Mouse (Mus musculus) intestine, embryonic 16.5 days (tissue): ENCODE data around the gene Zfhx3. TPM values are rescaled to one million over a fixed set of nuclear protein-coding genes. Genes with fewer than 3 reads are reported as not detected.

Experiments used
- ATAC-seq: fragments of 200-750 bp; cut with Nextera tagmentation; 2 replicates; pipeline ENCODE4 v1.8.0; 2017; ENCODE audit warnings: moderate TSS enrichment, moderate library complexity
- H3K27ac ChIP-seq: fragments of 300-500 bp; sonication (generic); 2 replicates; pipeline ENCODE4 v1.5.1; 2014; ENCODE audit warnings: mild to moderate bottlenecking, low read length
- H3K27me3 ChIP-seq: fragments of 300-500 bp; sonication (generic); replicated peaks from 2 replicates; pipeline ENCODE4 v1.6.1; 2014; ENCODE audit warnings: low read length, control low read depth, mixed read lengths; ENCODE audit not compliant: control insufficient read depth, insufficient read depth
- H3K36me3 ChIP-seq: fragments of 300-500 bp; sonication (generic); 2 replicates; pipeline ENCODE4 v1.6.1; 2014; ENCODE audit warnings: low read length, control low read depth; ENCODE audit not compliant: control insufficient read depth, insufficient read depth
- H3K4me1 ChIP-seq: fragments of 300-500 bp; sonication (generic); 2 replicates; pipeline ENCODE4 v1.6.1; 2014; ENCODE audit warnings: low read length, control low read depth, mixed read lengths; ENCODE audit not compliant: control insufficient read depth, insufficient read depth
- H3K4me2 ChIP-seq: fragments of 300-500 bp; sonication (generic); 2 replicates; pipeline ENCODE4 v1.6.1; 2014; ENCODE audit warnings: low read depth, low read length, control low read depth
- H3K4me3 ChIP-seq: fragments of 300-500 bp; sonication (generic); 2 replicates; pipeline ENCODE4 v1.5.1; 2014; ENCODE audit warnings: mild to moderate bottlenecking, low read length
- H3K9ac ChIP-seq: fragments of 300-500 bp; sonication (generic); 2 replicates; pipeline ENCODE4 v1.6.1; 2014; ENCODE audit warnings: low read depth, low read length
- H3K9me3 ChIP-seq: fragments of 300-500 bp; sonication (generic); 2 replicates; pipeline ENCODE4 v1.6.1; 2016; ENCODE audit warnings: low read length, control low read depth; ENCODE audit not compliant: control insufficient read depth
- WGBS: fragments of 180-500 bp; shearing (Covaris S2); extraction: QIAGEN DNeasy Blood & Tissue Kit; methylation state at CpG from one replicate; pipeline ENCODE4 v1.1.7; 2014; 5-methylcytosine and 5-hydroxymethylcytosine counted together
- polyA plus RNA-seq: library from polyadenylated mRNA; unstranded; fragments of >200 nt; fragmentation: Nextera tagmentation; extraction: Ambion mirVana; gene quantifications from 2 replicates; pipeline ENCODE4 v1.2.1, GENCODE M21; 2015

Zfhx3 gene
- polyA plus RNA-seq, 1 experiment from 2014 or later = 6.1 TPM

DNA sequence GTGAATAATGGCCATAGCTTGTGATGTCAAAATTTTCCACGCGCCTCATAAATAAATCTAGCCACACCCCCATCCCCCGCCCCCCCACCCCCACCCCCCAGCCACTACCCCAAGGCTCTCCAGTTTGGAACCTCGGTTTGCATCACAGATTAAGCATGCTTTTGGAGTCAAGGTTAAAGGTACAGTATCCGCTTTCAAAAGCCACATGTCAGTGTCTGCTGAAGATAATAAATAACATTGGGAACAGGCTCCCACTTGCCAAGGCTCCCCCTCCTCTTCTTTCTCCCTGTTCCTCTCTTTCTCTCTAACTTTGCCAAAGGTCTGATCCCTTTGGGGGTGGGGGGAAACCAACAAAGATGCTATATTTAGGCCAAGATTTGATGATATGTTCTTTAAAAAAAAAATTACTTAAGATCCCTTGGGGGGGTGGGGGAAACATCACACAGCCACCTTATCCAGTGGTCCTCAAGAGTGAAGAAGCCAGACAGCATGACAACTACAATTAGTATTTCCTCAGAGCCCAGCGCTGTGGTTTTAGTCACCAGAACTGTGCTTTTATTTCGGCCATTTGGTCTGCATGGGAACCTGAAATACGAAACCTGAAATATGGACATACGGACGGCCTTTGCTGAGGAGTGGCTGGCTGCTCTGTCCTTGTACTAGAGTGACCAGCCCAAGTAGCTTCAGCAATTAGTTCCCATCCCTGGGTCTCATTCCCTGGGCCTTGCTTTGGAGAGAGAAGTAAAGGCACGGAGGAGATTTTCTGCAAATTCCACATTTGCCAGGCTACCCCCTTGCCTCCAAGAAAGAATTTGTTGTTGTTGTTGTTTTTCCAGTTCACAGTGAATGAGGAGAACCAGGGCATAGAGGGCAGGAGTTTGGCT lies 84.4 kb downstream of the Zfhx3 start:
- no peak overlapping the region for H3K4me3 ChIP-seq
- H3K27me3 ChIP-seq = no peaks in the 10 kb centered on the region
- H3K4me1 ChIP-seq = peaks cover 6% of the 10 kb centered on the region; the same call in 1 of the 2 replicates
- H3K9me3 ChIP-seq = 0 out of 2 replicates have a peak, but pooled peaks cover 2% of the 10 kb centered on the region
- WGBS = 60% methylated on average over 11 of the region's 11 CpGs
- no peak overlapping the region for H3K9ac ChIP-seq
- no peak for ATAC-seq
- no peak overlapping the region for H3K27ac ChIP-seq
- H3K36me3 ChIP-seq = no peaks in the 10 kb centered on the region
- peak overlapping the region; percentile 42 for H3K4me2 ChIP-seq

DNA sequence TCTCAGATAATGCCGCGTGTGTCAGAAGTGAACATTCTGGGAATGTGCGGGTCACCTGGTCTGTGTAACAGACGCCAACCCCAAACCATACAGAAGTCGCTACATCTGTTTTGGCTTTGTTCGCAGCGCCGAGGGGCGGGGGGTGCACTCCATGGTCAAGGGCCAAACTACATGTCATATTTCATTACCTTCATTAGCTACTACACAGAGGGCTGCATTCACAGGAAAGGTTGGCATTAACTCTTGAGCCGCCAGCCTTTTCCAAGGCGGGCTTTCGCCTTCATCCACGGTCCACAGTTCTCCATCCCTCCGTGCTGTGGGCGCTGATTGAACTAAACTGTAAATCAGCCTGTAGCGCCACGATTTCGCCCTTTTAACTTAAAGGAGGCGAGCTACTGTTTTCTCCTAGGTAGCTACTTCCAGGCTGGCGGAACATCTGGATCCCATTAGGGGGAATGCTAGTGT lies 85.1 kb downstream of the Zfhx3 start:
- H3K27me3 ChIP-seq = no peaks in the 10 kb centered on the region
- H3K4me1 ChIP-seq = peaks cover 6% of the 10 kb centered on the region; the same call in 1 of the 2 replicates
- peak overlapping the region; percentile 42 for H3K4me2 ChIP-seq
- no peak for ATAC-seq
- H3K4me3 ChIP-seq = peak overlapping the region; percentile 16; the same call in 1 of the 2 replicates
- no peaks in the 10 kb centered on the region for H3K36me3 ChIP-seq
- H3K9ac ChIP-seq = peak overlapping the region; percentile 33; the same call in 1 of the 2 replicates
- H3K9me3 ChIP-seq = 0 out of 2 replicates have a peak, but pooled peaks cover 2% of the 10 kb centered on the region
- 26% methylated on average over 20 of the region's 20 CpGs for WGBS
- H3K27ac ChIP-seq = no peak overlapping the region

DNA sequence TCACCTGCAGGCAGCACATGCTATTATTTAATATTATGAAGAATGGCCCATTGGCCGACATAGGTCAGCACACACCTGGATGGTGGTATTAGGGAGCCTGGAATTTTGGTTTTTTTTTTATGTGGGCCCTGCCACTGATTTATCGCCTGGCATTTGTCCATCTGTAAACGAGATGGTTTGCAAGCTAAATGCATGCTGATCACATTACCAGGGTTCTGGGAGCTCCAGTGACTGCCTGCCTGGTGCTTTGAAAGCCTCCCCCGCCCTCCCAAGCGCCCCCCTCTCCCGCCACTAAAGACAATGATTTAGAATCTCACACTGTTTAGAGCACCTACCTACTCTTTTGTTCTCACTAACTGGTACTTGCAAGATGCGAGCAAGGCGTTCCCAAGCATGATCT lies 86.0 kb downstream of the Zfhx3 start:
- no peak overlapping the region for H3K9ac ChIP-seq
- no peak overlapping the region for H3K4me2 ChIP-seq
- 0 out of 2 replicates have a peak, but pooled peaks cover 2% of the 10 kb centered on the region for H3K9me3 ChIP-seq
- no peaks in the 10 kb centered on the region for H3K27me3 ChIP-seq
- H3K36me3 ChIP-seq = no peaks in the 10 kb centered on the region
- WGBS = 53% methylated on average over 8 of the region's 8 CpGs
- no peak overlapping the region for H3K4me3 ChIP-seq
- H3K27ac ChIP-seq = no peak overlapping the region
- peaks cover 6% of the 10 kb centered on the region; the same call in 1 of the 2 replicates for H3K4me1 ChIP-seq
- no peak for ATAC-seq

DNA sequence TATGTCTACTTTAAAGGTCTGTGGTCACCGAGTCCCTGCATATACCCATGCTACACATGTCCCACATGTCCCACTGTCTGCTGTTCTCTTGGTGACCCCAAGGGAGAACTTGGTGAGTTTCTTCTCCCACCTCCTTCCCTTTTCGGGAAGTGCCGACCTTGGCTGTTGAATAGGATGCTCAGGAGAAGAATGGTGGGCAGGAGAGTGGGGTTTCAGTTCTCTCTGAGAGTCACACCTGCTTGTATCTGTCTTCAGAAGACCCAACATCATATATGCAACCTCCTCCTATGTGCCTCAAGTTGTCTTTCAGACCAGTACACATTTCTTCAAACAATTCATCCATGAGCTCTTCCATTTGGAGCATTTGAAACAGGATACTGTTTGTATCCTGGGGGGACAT lies 88.7 kb downstream of the Zfhx3 start:
- 92% methylated on average over 3 of the region's 3 CpGs for WGBS

DNA sequence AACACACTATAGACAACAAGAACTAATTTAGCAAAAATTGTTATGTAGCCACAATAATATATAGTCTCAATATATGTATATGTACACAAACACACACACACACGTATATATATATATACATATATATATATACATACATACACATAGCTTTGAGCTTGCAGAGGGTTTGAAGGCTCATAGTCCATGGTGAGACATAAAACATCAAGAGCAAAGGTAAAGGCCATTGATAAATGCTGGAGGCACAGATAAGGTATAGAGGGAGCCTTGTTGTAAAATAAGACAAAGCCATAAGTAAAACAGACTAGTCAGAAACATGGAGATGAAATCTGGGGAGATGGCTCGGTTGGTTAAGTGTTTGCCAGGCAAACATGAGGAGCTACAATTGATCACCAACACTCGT lies 91.6 kb downstream of the Zfhx3 start:
- Histone ChIP-seq H3K9me3 (no peaks in the 10 kb centered on the region), H3K4me2 (no peak overlapping the region), H3K4me3 (no peak overlapping the region), H3K27me3 (no peaks in the 10 kb centered on the region), H3K36me3 (no peaks in the 10 kb centered on the region), H3K9ac (no peak overlapping the region), H3K4me1 (no peaks in the 10 kb centered on the region), H3K27ac (no peak overlapping the region)
- 53% methylated on average over 3 of the region's 3 CpGs for WGBS
- ATAC-seq = peak; percentile 69

More for the DNA sequence above, 88.7 kb downstream of the Zfhx3 start:
- H3K9me3 ChIP-seq = no peaks in the 10 kb centered on the region
- no peaks in the 10 kb centered on the region for H3K27me3 ChIP-seq
- H3K4me2 ChIP-seq = no peak overlapping the region
- ATAC-seq = no peak
- H3K4me3 ChIP-seq = no peak overlapping the region
- no peak overlapping the region for H3K9ac ChIP-seq
- peaks cover 6% of the 10 kb centered on the region; the same call in 1 of the 2 replicates for H3K4me1 ChIP-seq
- H3K36me3 ChIP-seq = no peaks in the 10 kb centered on the region
- H3K27ac ChIP-seq = no peak overlapping the region

DNA sequence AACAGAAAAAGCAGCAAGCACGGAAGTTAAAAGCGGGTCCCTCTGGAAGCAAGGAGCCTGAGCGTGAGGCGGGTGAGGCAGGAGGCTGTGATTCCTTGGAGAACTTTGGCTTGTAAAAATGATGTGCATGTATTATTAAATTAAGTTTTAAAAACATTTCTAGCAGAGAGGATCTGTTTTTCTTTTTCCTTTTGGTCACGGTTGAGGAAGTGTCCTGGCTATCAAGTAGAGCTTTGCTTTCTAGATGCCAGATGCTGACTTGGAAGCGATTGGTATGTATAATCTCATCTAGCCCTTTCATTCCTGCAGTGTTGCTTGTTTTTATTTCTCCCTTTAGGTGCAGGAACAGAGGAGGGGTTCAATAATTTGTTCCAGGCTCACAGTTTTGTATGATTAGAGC lies 92.3 kb downstream of the Zfhx3 start:
- H3K4me1 ChIP-seq = no peaks in the 10 kb centered on the region
- no peak overlapping the region for H3K9ac ChIP-seq
- H3K27me3 ChIP-seq = no peaks in the 10 kb centered on the region
- no peaks in the 10 kb centered on the region for H3K36me3 ChIP-seq
- H3K9me3 ChIP-seq = no peaks in the 10 kb centered on the region
- no peak overlapping the region for H3K4me3 ChIP-seq
- WGBS = 78% methylated on average over 6 of the region's 6 CpGs
- ATAC-seq = no peak
- no peak overlapping the region for H3K4me2 ChIP-seq
- no peak overlapping the region for H3K27ac ChIP-seq

DNA sequence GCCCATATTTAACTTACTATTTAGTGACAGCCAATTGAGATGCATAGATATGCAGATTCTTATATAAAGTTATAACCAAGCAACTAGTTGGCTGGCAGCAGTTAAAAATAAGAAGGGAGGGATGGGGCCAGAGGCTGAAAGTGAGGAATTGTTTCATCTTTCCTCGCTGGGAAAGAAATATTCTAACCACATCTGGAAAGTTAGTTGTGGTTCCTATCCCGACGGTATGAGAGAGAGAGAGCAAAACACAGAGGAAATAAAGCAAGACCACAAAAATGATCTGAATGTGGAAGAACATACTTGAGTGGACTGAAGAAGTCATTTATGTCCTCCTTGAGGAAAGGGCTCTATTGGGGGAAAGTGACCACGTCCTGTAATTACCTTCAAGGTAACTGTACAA lies 101.2 kb downstream of the Zfhx3 start:
- H3K36me3 ChIP-seq = no peaks in the 10 kb centered on the region
- H3K4me2 ChIP-seq = no peak overlapping the region
- H3K4me3 ChIP-seq = no peak overlapping the region
- no peaks in the 10 kb centered on the region for H3K4me1 ChIP-seq
- H3K27me3 ChIP-seq = no peaks in the 10 kb centered on the region
- WGBS = 76% methylated on average over 4 of the region's 4 CpGs
- H3K27ac ChIP-seq = no peak overlapping the region
- H3K9ac ChIP-seq = no peak overlapping the region
- no peak for ATAC-seq
- H3K9me3 ChIP-seq = no peaks in the 10 kb centered on the region

DNA sequence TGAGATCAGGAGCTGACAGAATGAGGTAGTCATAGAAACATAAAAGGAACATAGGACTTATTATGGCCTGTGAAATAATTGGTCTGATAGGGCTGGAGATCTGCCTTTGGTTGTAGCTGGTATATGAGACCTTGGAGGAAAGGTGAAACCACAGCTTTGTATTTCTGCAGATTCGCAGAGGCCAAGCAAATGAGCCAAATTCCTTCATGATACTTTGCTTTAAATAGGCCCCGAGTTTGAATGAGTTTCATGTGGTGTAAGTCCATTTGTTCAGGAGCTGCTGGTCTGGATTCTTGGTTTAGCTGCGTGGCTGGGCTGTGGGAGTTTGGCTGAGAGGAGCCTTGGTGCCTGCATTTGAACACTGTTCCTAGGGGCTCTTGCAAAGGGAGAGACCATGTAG lies 101.7 kb downstream of the Zfhx3 start:
- ATAC-seq = no peak
- Histone ChIP-seq H3K4me1 (no peaks in the 10 kb centered on the region), H3K9me3 (no peaks in the 10 kb centered on the region), H3K27ac (no peak overlapping the region), H3K4me2 (no peak overlapping the region), H3K36me3 (no peaks in the 10 kb centered on the region), H3K9ac (no peak overlapping the region), H3K27me3 (no peaks in the 10 kb centered on the region), H3K4me3 (no peak overlapping the region)
- WGBS = 86% methylated on average over 3 of the region's 3 CpGs

DNA sequence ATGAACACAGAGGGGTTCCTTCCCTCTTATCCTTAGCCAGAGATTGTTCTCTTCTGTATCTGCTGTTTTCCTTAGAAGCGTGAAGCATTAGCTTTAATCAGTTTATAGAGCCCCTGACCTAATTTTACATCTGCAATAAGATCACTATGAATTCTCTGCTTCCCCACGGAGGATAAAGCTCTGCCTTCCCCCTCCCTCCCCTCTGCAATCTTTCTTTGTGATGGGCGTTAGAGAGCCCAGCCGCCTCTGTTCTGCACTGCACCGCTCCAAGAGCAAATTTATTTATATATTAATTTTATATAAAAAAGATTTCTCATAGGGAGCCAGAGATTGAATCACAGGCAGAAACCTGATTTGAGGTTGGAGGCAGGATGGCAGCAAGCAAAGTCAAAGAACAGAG lies 113.8 kb downstream of the Zfhx3 start:
- no peak for ATAC-seq
- WGBS = 56% methylated on average over 5 of the region's 5 CpGs
- no peaks in the 10 kb centered on the region for H3K4me1 ChIP-seq

More for the DNA sequence above, 113.8 kb downstream of the Zfhx3 start:
- no peaks in the 10 kb centered on the region for H3K9me3 ChIP-seq
- H3K9ac ChIP-seq = no peak overlapping the region
- H3K27ac ChIP-seq = no peak overlapping the region
- no peaks in the 10 kb centered on the region for H3K36me3 ChIP-seq
- H3K4me2 ChIP-seq = no peak overlapping the region
- no peaks in the 10 kb centered on the region for H3K27me3 ChIP-seq
- H3K4me3 ChIP-seq = no peak overlapping the region
